Mouse (Mus musculus): ENCODE data around the gene Usb1. TPM values are rescaled to one million over a fixed set of nuclear protein-coding genes. Genes with fewer than 3 reads are reported as not detected.

Gene Usb1
- polyA plus RNA-seq, 1 experiment from 2014 or later: 15.4 TPM

GRCm38 (mm10) chr8:95344668-95345067 lies 12.6 kb downstream of the Usb1 start:
- WGBS (ENCODE audit: insufficient replicate concordance): 62% methylated on average over 6 of the region's 6 CpGs
- ATAC-seq: no peak

GRCm38 (mm10) chr8:95346643-95347545 lies 14.8 kb downstream of the Usb1 start:
- no peak overlapping the region for H3K4me3 ChIP-seq
- WGBS (ENCODE audit: insufficient replicate concordance): 32% methylated on average over 8 of the region's 8 CpGs

More at GRCm38 (mm10) chr8:95344668-95345067, 12.6 kb downstream of the Usb1 start:
- Histone ChIP-seq H3K27ac (no peak overlapping the region), H3K9ac (no peak overlapping the region), H3K27me3 (replicated peaks) (peaks cover 19% of the 10 kb centered on the region), H3K4me1 (no peaks in the 10 kb centered on the region), H3K36me3 (peaks cover 38% of the 10 kb centered on the region), H3K9me3 (replicated peaks) (no peaks in the 10 kb centered on the region), H3K4me3 (no peak overlapping the region), H3K4me2 (no peak overlapping the region)

DNA sequence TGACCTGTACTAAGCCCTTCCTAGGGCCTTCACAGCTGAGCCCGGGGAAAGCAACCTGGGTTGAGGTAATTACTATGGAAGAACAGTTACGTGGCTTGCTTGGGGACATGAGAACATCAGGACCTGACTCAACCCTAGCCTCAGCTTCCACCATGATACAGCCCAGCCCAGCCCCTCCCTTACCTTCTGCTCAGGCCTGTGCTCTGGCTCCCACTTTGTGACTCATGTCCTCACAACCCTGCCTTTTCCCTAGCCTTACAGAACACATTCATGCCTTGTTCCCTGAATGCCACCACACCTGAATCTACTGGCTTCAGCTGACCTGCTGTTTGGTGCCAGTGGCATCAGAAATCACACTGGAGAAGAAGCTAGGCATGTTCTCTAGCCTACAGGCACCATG lies 16.3 kb downstream of the Usb1 start:
- no peak for ATAC-seq
- no peak overlapping the region for H3K27ac ChIP-seq

More at GRCm38 (mm10) chr8:95346643-95347545, 14.8 kb downstream of the Usb1 start:
- H3K4me2 ChIP-seq: no peak overlapping the region
- H3K36me3 ChIP-seq: peaks cover 21% of the 10 kb centered on the region
- peaks cover 5% of the 10 kb centered on the region; the same call in 1 of the 2 replicates for H3K4me1 ChIP-seq
- H3K27ac ChIP-seq: no peak overlapping the region
- H3K27me3 ChIP-seq (replicated peaks): peaks cover 40% of the 10 kb centered on the region
- no peaks in the 10 kb centered on the region for H3K9me3 ChIP-seq (replicated peaks)
- no peak overlapping the region for H3K9ac ChIP-seq
- no peak for ATAC-seq

GRCm38 (mm10) chr8:95348811-95349630 lies 16.9 kb downstream of the Usb1 start:
- WGBS (ENCODE audit: insufficient replicate concordance): 48% methylated on average over 19 of the region's 19 CpGs
- no peak overlapping the region for H3K4me3 ChIP-seq
- H3K36me3 ChIP-seq: peaks cover 10% of the 10 kb centered on the region; the same call in 1 of the 2 replicates
- no peak overlapping the region for H3K27ac ChIP-seq
- ATAC-seq: no peak
- no peaks in the 10 kb centered on the region for H3K9me3 ChIP-seq (replicated peaks)
- H3K4me2 ChIP-seq: no peak overlapping the region
- H3K9ac ChIP-seq: no peak overlapping the region
- H3K27me3 ChIP-seq (replicated peaks): peaks cover 62% of the 10 kb centered on the region
- peaks cover 10% of the 10 kb centered on the region; the same call in 1 of the 2 replicates for H3K4me1 ChIP-seq

More for the DNA sequence above, 16.3 kb downstream of the Usb1 start:
- H3K4me2 ChIP-seq: no peak overlapping the region
- peaks cover 16% of the 10 kb centered on the region for H3K36me3 ChIP-seq
- WGBS (ENCODE audit: insufficient replicate concordance): 49% methylated on average over 2 of the region's 2 CpGs
- H3K27me3 ChIP-seq (replicated peaks): peaks cover 55% of the 10 kb centered on the region
- H3K9me3 ChIP-seq (replicated peaks): no peaks in the 10 kb centered on the region
- no peak overlapping the region for H3K9ac ChIP-seq
- no peak overlapping the region for H3K4me3 ChIP-seq
- H3K4me1 ChIP-seq: peaks cover 10% of the 10 kb centered on the region; the same call in 1 of the 2 replicates

DNA sequence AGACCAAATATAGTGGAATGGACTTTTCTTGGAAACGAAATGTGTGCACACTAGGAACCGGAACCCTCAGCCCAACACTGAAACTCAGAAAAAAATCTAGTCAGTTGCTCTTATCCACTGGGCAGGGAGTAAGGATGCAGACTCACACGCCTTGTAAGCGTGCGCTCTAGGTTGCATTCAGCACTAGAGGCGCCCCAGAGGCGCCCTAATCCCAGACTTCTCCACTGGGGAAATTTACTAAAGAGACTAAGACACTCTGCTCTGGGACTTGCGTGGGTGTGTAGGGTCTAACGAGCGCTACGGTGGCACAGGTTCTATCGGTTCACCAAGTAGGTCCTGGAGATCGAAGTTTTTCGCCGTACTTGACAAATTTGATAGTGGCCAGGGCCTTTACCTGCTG lies 19.4 kb downstream of the Usb1 start:
- H3K27me3 ChIP-seq (replicated peaks): peaks cover 86% of the 10 kb centered on the region
- H3K9me3 ChIP-seq (replicated peaks): no peaks in the 10 kb centered on the region
- H3K36me3 ChIP-seq: no peaks in the 10 kb centered on the region
- H3K4me2 ChIP-seq: peak overlapping the region; percentile 71
- H3K9ac ChIP-seq: no peak overlapping the region
- ATAC-seq: no peak
- no peak overlapping the region for H3K4me3 ChIP-seq
- H3K27ac ChIP-seq: no peak overlapping the region
- 7% methylated on average over 15 of the region's 15 CpGs for WGBS (ENCODE audit: insufficient replicate concordance)
- peaks cover 10% of the 10 kb centered on the region; the same call in 1 of the 2 replicates for H3K4me1 ChIP-seq

DNA sequence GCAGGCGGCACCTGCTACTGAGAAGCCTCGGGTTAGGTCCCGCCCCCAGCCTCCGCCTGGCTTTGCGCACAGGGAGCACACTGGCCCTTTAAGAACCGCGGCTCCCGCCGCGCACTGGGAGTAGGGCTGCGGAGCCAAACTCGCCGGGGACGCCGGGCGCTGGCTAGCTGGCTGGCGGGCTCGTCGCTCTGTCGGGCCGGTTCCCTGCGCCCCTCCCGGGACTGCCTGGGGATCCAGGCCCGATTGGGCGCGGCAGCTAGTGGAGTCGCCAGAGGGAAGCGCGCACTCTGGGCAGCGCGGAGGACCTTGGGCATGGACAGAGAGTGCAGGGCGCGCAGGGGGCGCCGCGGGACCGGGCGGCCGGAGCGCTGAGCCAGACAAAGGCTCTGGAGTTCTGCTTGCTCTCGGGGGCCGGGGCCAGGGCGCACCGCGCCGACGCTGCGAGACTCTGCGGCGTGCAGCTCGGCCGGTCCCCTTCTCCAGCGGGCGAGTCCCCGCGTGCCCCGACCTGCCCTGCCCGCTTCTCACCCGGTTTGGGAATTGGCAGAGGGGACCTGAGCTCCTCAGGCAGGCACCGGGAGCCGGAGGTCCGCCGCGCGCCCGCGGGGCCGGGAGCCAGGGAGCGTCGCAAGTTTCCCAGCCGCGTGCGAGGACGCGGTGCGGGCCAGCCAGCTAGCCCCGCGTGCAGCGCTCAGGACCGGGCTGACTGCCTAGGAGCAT lies 20.2 kb downstream of the Usb1 start, which contains the start of gene Mmp15:
Mmp15 (plus strand) TSS at position 118 of the 720 bp plus-strand sequence.
- WGBS (ENCODE audit: insufficient replicate concordance): 1% methylated on average over 80 of the region's 80 CpGs
- peak within 1 kb of the TSS; percentile 54 for H3K4me3 ChIP-seq
- H3K4me2 ChIP-seq: peak within 1 kb of the TSS; percentile 71
- peaks cover 10% of the 10 kb centered on the region; the same call in 1 of the 2 replicates for H3K4me1 ChIP-seq
- peak; percentile 42; the same call in 1 of the 2 replicates for ATAC-seq
- H3K9ac ChIP-seq: peak within 1 kb of the TSS; percentile 59
- H3K27me3 ChIP-seq (replicated peaks): peaks cover 90% of the 10 kb centered on the region
- H3K9me3 ChIP-seq (replicated peaks): no peaks in the 10 kb centered on the region
- no peak within 1 kb of the TSS for H3K27ac ChIP-seq
- H3K36me3 ChIP-seq: no peaks in the 10 kb centered on the region

DNA sequence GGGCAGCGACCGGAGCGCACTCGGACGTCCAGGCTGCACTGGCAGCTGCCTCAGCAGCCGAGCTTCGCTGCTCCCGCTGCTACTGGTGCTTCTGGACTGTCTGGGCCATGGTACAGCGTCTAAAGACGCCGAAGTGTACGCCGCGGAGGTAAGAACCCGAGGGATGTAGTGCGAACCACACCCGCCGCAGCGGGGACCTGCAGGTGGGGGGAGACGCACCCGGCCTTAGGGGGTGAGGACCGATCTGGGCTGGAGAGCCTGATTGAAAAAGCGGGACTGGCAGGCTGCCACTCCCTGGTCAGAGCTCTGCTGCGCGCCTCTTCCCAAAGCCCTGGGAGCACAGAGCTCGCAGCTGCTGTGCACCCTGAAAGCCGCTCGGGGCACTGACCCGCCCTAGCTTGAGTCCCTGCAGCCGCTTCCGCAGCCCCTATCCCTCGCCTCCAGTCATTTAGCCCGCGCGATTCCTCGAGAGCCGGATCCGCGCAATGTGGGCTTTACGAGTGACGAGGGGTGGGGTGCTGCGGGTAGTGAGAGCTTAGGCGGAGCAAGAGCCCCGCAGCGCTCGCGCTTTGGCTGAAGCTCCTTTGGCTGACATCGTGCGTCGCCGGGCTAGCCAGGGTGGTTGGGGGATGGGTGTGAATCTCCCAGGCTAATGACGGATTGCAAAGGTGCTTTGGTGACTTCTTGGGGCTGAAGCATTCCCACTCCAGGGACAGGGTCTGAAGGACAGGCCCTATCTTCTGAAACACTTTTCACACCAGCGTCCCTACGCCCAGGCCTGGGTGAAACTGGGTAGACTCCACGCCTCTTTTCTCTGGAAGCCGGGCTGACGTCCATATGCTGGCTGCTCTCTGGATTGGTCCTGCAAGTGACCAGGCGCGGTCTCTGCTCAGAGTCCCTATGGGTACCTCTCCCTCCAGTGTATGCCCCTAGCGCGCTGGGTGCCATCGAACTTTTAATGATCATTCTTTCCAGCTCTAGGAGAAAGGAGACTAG lies 21.1 kb downstream of the Usb1 start:
- H3K27ac ChIP-seq: no peak overlapping the region

GRCm38 (mm10) chr8:95354606-95355005 lies 22.5 kb downstream of the Usb1 start:
- Histone ChIP-seq H3K9me3 (replicated peaks) (no peaks in the 10 kb centered on the region), H3K36me3 (no peaks in the 10 kb centered on the region), H3K4me2 (no peak overlapping the region), H3K9ac (no peak overlapping the region), H3K4me3 (no peak overlapping the region), H3K27ac (no peak overlapping the region), H3K27me3 (replicated peaks) (peaks cover 72% of the 10 kb centered on the region), H3K4me1 (peaks cover 25% of the 10 kb centered on the region)
- no peak for ATAC-seq
- 66% methylated on average over 2 of the region's 2 CpGs for WGBS (ENCODE audit: insufficient replicate concordance)

More for the DNA sequence above, 21.1 kb downstream of the Usb1 start:
- peaks cover 86% of the 10 kb centered on the region for H3K27me3 ChIP-seq (replicated peaks)
- H3K36me3 ChIP-seq: no peaks in the 10 kb centered on the region
- peak overlapping the region; percentile 54 for H3K4me3 ChIP-seq
- WGBS (ENCODE audit: insufficient replicate concordance): 4% methylated on average over 62 of the region's 62 CpGs
- H3K9me3 ChIP-seq (replicated peaks): no peaks in the 10 kb centered on the region
- peak overlapping the region; percentile 71 for H3K4me2 ChIP-seq
- ATAC-seq: no peak
- peak overlapping the region; percentile 59 for H3K9ac ChIP-seq
- H3K4me1 ChIP-seq: peaks cover 11% of the 10 kb centered on the region; the same call in 1 of the 2 replicates

DNA sequence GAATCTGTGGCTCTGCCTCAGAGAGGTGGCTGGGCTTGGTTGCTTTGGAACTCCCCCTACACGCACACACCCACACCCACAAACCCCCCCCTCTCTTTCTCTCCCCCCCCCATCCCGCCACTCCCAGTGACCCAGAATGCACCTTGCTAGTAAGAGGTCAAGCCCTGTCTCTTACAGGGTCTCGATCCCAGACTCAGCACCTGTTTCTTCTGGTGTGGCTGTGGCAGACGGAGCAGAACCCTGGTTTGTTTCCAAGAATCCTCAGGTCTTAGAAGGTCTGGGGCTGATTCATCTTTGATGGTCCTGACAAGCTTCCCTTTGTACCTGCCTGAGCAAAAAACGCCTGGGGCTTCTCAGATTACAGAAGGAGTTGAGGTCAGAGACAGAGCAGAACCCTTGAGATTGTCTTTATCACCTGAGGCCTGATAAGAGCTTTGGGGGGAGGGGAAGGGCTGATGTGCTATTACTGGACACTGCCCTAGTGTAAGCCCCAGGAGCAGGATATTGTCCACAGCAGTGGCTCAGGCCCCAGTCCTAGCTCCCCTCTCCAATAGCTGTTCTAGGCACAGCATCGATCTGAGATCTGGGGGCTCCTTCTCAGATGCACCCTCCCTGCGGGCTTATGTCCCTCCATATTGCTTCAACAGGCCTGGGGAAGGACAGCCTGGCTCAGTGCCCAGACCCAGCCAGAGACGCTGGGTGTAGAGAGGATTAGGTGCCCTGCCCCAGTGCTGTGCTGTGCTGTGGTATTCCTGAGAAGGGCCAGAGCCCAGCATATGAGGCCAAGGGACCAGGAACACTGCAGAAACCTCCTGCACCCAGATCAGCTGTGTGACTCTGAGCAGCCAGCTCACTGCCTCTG lies 26.7 kb downstream of the Usb1 start:
- 50% methylated on average over 8 of the region's 8 CpGs for WGBS (ENCODE audit: insufficient replicate concordance)
- Histone ChIP-seq H3K27ac (no peak overlapping the region), H3K9ac (peak overlapping the region; percentile 12; the same call in 1 of the 2 replicates)

More for the DNA sequence above, 26.7 kb downstream of the Usb1 start:
- H3K4me2 ChIP-seq: no peak overlapping the region
- no peak overlapping the region for H3K4me3 ChIP-seq
- H3K27me3 ChIP-seq (replicated peaks): peaks cover 31% of the 10 kb centered on the region
- H3K9me3 ChIP-seq (replicated peaks): no peaks in the 10 kb centered on the region
- no peak for ATAC-seq
- H3K36me3 ChIP-seq: no peaks in the 10 kb centered on the region
- peaks cover 36% of the 10 kb centered on the region for H3K4me1 ChIP-seq

Measured in liver, embryonic 12.5 days (tissue).